Mouse (Mus musculus) intestine, embryonic 14.5 days (tissue): Measurements from ENCODE around the gene Rps19bp1. TPM values are rescaled to one million over a fixed set of nuclear protein-coding genes. Genes with fewer than 3 reads are reported as not detected.

Source experiments
- ATAC-seq: fragments of 200-750 bp; cut with Nextera tagmentation; replicated peaks from 2 replicates; pipeline ENCODE4 v1.8.0; 2017; ENCODE audit warnings: low read depth, moderate number of reproducible peaks, moderate TSS enrichment, moderate library complexity; ENCODE audit not compliant: low FRiP score, low TSS enrichment
- DNase-seq: peaks from one replicate; pipeline ENCODE4 v3.0.0-alpha.2; 2018; ENCODE audit warnings: low spot score
- H3K27ac ChIP-seq: fragments of 300-500 bp; sonication (generic); 2 replicates; pipeline ENCODE4 v1.5.1; 2014; ENCODE audit warnings: low read depth, mild to moderate bottlenecking, control low read depth
- H3K27me3 ChIP-seq: fragments of 300-500 bp; sonication (generic); replicated peaks from 2 replicates; pipeline ENCODE4 v1.6.1; 2014; ENCODE audit warnings: low read length, control low read depth; ENCODE audit not compliant: control insufficient read depth, insufficient read depth
- H3K36me3 ChIP-seq: fragments of 300-500 bp; sonication (generic); 2 replicates; pipeline ENCODE4 v1.6.1; 2014; ENCODE audit warnings: low read length, control low read depth; ENCODE audit not compliant: control insufficient read depth, insufficient read depth
- H3K4me1 ChIP-seq: fragments of 300-500 bp; sonication (generic); replicated peaks from 2 replicates; pipeline ENCODE4 v1.6.1; 2014; ENCODE audit warnings: low read length, control low read depth, mixed read lengths; ENCODE audit not compliant: control insufficient read depth, insufficient read depth
- H3K4me2 ChIP-seq: fragments of 300-500 bp; sonication (generic); 2 replicates; pipeline ENCODE4 v1.6.1; 2014; ENCODE audit warnings: low read length
- H3K4me3 ChIP-seq: fragments of 300-500 bp; sonication (generic); 2 replicates; pipeline ENCODE4 v1.5.1; 2014; ENCODE audit warnings: low read depth, low read length, control low read depth, mixed read lengths
- H3K9ac ChIP-seq: fragments of 300-500 bp; sonication (generic); 2 replicates; pipeline ENCODE4 v1.6.1; 2014; ENCODE audit warnings: mild to moderate bottlenecking, low read length
- H3K9me3 ChIP-seq: fragments of 300-500 bp; sonication (generic); 2 replicates; pipeline ENCODE4 v1.6.1; 2016; ENCODE audit warnings: low read length, control low read depth; ENCODE audit not compliant: control insufficient read depth
- WGBS: fragments of 180-500 bp; shearing (Covaris S2); extraction: QIAGEN DNeasy Blood & Tissue Kit; methylation state at CpG from one replicate; pipeline ENCODE4 v1.1.7; 2014; 5-methylcytosine and 5-hydroxymethylcytosine counted together
- polyA plus RNA-seq: library from polyadenylated mRNA; unstranded; fragments of >200 nt; fragmentation: Nextera tagmentation; extraction: Ambion mirVana; gene quantifications from 2 replicates; pipeline ENCODE4 v1.2.1, GENCODE M21; 2014

The Rps19bp1 gene
- polyA plus RNA-seq, 1 experiment from 2014 or later: 67.2 TPM

- Histone ChIP-seq H3K4me3 (no peak overlapping the region), H3K9me3 (no peaks in the 10 kb centered on the region), H3K4me1 (peaks cover 23% of the 10 kb centered on the region), H3K36me3 (peaks cover 48% of the 10 kb centered on the region), H3K27me3 (no peaks in the 10 kb centered on the region), H3K4me2 (no peak overlapping the region), H3K27ac (no peak overlapping the region), H3K9ac (no peak overlapping the region)
- no peak for DNase-seq
- WGBS: 74% methylated on average over 8 of the region's 8 CpGs
- ATAC-seq: no peak
Measured at GRCm38 (mm10) chr15:80259406-80260045, 4.6 kb downstream of the Rps19bp1 start.

- Histone ChIP-seq H3K9ac (no peak overlapping the region), H3K4me3 (no peak overlapping the region), H3K27me3 (no peaks in the 10 kb centered on the region), H3K36me3 (peaks cover 48% of the 10 kb centered on the region), H3K9me3 (no peaks in the 10 kb centered on the region), H3K4me2 (no peak overlapping the region), H3K4me1 (peaks cover 31% of the 10 kb centered on the region), H3K27ac (peak overlapping the region; percentile 99)
- WGBS: 48% methylated on average over 11 of the region's 11 CpGs
- ATAC-seq (no peak), DNase-seq (peak; percentile 56)
Measured at GRCm38 (mm10) chr15:80258240-80259170, 5.6 kb downstream of the Rps19bp1 start.

GRCm38 (mm10) chr15:80257602-80258239, 6.4 kb downstream of the Rps19bp1 start:
- no peak for ATAC-seq
- Histone ChIP-seq H3K4me3 (peak overlapping the region; percentile 100), H3K27ac (peak overlapping the region; percentile 99), H3K4me1 (peaks cover 27% of the 10 kb centered on the region), H3K4me2 (peak overlapping the region; percentile 97), H3K9ac (peak overlapping the region; percentile 100; the same call in 1 of the 2 replicates), H3K27me3 (no peaks in the 10 kb centered on the region), H3K9me3 (no peaks in the 10 kb centered on the region), H3K36me3 (peaks cover 48% of the 10 kb centered on the region)
- 26% methylated on average over 4 of the region's 4 CpGs for WGBS
- peak; percentile 57 for DNase-seq

DNA sequence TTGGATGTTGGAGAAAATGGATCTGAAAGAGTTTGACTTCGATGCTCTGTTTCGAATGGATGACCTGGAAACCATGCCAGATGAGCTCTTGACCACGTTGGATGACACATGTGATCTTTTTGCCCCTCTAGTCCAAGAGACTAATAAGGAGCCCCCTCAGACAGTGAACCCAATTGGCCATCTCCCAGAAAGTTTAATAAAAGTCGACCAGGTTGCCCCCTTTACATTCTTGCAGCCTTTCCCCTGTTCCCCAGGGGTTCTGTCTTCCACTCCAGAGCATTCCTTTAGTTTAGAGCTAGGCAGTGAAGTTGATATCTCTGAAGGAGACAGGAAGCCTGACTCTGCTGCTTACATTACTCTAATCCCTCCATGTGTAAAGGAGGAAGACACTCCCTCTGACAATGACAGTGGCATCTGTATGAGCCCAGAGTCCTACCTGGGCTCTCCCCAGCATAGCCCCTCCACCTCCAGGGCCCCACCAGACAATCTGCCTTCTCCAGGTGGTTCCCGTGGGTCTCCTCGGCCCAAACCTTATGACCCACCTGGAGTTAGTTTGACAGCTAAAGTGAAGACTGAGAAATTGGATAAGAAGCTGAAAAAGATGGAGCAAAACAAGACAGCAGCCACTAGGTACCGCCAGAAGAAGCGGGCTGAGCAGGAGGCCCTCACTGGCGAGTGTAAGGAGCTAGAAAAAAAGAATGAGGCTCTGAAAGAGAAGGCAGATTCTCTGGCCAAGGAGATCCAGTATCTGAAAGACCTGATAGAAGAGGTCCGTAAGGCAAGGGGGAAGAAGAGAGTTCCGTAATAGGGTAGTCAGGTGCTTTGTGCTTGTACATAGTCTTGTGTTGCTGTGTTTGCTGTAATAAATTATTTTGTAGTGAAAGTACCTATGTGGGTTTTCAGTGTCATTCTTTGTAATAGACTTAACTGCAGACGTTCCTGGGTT, 7.2 kb downstream of the Rps19bp1 start:
- Histone ChIP-seq H3K27ac (peak overlapping the region; percentile 99), H3K36me3 (peaks cover 54% of the 10 kb centered on the region), H3K9me3 (no peaks in the 10 kb centered on the region), H3K27me3 (no peaks in the 10 kb centered on the region), H3K9ac (peak overlapping the region; percentile 100), H3K4me2 (peak overlapping the region; percentile 97), H3K4me3 (peak overlapping the region; percentile 100), H3K4me1 (peaks cover 27% of the 10 kb centered on the region)
- ATAC-seq: no peak
- DNase-seq: no peak
- 61% methylated on average over 12 of the region's 12 CpGs for WGBS

DNA sequence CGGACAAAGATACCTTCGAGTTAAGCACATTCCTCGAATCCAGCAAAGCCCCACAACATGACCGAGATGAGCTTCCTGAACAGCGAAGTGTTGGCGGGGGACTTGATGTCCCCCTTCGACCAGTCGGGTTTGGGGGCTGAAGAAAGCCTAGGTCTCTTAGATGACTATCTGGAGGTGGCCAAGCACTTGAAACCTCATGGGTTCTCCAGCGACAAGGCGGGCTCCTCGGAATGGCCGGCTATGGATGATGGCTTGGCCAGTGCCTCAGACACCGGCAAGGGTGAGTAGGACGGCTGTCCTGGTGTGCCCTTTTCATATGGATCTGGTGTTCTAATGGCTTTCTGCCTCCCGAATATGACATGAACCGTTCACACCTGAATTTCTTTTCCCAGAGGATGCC, 7.9 kb downstream of the Rps19bp1 start:
- Histone ChIP-seq H3K27ac (peak overlapping the region; percentile 99), H3K36me3 (peaks cover 60% of the 10 kb centered on the region), H3K9ac (peak overlapping the region; percentile 100), H3K4me3 (peak overlapping the region; percentile 100), H3K4me1 (peaks cover 27% of the 10 kb centered on the region), H3K27me3 (no peaks in the 10 kb centered on the region), H3K9me3 (no peaks in the 10 kb centered on the region), H3K4me2 (peak overlapping the region; percentile 97)
- ATAC-seq (no peak), DNase-seq (no peak)
- 9% methylated on average over 16 of the region's 16 CpGs for WGBS

- peak overlapping the region; percentile 97 for H3K4me2 ChIP-seq
- H3K27me3 ChIP-seq: no peaks in the 10 kb centered on the region
- peak overlapping the region; percentile 99 for H3K27ac ChIP-seq
- H3K36me3 ChIP-seq: peaks cover 61% of the 10 kb centered on the region
- WGBS: under 1% methylated on average over 51 of the region's 51 CpGs
- peaks cover 27% of the 10 kb centered on the region for H3K4me1 ChIP-seq
- H3K4me3 ChIP-seq: peak overlapping the region; percentile 100
- ATAC-seq (peak; percentile 32), DNase-seq (peak; percentile 92)
- no peaks in the 10 kb centered on the region for H3K9me3 ChIP-seq
- peak overlapping the region; percentile 100 for H3K9ac ChIP-seq
Measured at GRCm38 (mm10) chr15:80255646-80256121, 8.4 kb downstream of the Rps19bp1 start.

DNA sequence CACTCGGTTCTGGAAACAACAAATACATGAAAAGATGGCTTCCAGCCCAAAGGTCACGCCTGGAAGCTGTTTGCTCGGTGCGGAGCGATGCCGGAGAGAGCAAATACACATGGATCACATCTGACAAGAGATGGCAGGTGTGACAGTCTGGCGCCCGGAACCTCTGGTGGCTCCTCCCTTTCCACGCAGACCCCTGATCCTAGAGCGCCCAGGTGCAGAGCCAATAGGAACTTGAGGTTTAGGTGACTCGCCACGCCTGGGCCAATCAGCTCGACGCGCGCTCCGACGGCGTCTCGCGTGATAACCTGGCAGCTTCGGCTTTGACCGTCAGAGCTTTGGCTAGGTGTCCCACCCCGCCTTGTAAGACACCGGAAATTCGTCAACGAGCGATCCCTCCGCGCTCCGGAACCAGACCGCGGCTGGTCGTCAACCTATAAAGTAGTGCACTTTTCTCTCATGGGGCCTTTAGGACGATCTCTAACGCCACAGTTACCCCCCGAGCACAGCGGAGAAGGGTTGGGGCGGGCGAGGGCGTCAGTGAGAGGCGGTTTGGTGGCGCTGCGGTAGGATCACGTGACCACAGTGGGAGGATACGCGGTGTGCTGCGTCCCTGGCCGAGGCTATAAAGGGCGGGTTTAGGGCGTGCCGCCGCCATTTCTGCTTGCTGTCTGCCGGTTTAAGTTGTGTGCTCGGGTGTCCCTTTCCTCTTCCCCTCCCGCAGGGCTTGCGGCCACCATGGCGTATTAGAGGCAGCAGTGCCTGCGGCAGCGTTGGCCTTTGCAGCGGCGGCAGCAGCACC, 9.1 kb downstream of the Rps19bp1 start, which contains the start of gene Atf4:
TSS of gene Atf4 (plus strand) at position 338 of the 799 bp plus-strand sequence.
- Histone ChIP-seq H3K9ac (peak within 1 kb of the TSS; percentile 100), H3K4me2 (peak within 1 kb of the TSS; percentile 97), H3K4me3 (peak within 1 kb of the TSS; percentile 100), H3K9me3 (no peaks in the 10 kb centered on the region), H3K27me3 (no peaks in the 10 kb centered on the region), H3K4me1 (peaks cover 27% of the 10 kb centered on the region), H3K27ac (peak within 1 kb of the TSS; percentile 99), H3K36me3 (peaks cover 61% of the 10 kb centered on the region)
- ATAC-seq: peak; percentile 92
- under 1% methylated on average over 61 of the region's 62 CpGs for WGBS
- DNase-seq: peak; percentile 99
